Mouse (Mus musculus) retina, postnatal 1 day (tissue): ENCODE results near the gene Majin.
A peak's percentile ranks its signal among the peaks of the same experiment; 100 is the strongest.

ENCODE experiments used
- DNase-seq: peaks from one replicate; pipeline ENCODE4 v3.0.0-alpha.2; 2012

Majin gene

DNA sequence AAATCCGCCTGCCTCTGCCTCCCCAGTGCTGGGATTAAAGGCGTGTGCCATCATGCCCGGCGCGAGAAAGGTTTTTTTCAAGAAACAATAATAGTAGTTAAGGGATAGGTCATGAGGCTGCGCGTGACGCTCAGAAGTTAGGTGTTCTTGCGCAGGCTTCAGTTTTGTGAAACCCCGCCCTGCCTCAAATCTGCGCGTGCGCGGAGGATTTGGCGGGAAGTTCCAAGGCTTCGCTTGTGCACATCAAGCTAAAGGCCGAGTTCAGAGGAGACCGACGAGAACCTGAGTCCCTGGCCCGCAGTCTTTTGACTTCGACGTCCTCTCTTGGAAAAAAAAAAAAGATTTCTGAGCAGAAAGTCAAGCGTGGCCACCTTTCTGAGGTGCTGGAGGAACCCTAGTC lies at the start of gene Majin:
Gene Majin (plus strand): TSS at position 258 of the 400 bp plus-strand sequence.
- no peak for DNase-seq

DNA sequence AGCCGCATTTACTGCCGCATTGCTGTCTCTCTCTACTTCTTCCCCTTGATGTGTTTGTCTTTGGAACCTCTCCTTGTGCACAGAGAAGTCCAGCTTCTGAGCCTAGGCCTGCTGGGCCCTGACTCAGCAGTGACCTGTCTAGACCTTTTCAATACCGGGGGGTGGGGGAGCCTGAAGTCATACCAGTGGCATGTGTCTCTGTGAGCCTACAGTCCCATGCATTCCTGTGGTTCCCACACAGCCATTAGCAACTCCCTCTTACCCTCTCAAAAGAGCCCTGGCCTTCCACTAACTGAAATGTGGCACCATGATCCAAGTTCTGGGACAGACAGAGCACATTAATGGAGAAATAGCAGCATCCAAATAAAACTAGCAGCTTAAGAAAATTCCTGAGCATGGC lies 47.8 kb upstream of the Majin start:
- DNase-seq = no peak

DNA sequence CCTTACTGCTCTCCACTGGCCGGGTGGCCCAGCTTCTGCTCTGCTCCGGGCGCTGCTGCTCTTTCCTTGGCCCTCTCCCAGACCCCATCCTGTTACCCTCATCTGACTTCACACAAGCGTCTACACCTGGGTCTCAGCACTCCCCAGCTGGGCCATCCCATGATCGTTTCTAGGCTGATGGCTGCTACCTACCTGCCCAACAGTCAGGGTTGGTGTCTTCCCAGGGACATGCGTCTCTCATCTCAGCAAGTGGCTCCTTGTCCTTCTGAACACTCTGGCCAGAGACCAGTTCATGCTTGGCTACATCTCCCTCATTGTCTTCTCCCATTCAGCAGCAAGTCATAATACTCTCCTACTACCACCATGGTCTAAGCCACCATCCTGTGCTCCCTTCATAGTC lies 44.5 kb upstream of the Majin start:
- DNase-seq = no peak

DNA sequence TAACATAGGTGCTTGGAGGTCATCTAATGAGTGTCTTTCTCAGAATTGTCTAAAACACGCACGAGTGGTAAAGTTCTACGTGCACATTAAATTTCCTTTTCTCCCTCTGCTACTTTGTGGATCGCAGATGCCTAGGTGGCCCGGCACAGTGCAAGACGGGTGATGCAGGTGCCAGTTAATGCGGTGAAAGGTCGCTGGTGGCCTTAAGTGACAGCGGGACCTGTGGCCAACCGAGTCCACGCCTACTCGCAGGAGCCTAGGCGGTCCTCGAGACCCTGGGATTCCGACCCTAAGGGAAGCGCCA lies 43.9 kb upstream of the Majin start:
- DNase-seq = no peak

DNA sequence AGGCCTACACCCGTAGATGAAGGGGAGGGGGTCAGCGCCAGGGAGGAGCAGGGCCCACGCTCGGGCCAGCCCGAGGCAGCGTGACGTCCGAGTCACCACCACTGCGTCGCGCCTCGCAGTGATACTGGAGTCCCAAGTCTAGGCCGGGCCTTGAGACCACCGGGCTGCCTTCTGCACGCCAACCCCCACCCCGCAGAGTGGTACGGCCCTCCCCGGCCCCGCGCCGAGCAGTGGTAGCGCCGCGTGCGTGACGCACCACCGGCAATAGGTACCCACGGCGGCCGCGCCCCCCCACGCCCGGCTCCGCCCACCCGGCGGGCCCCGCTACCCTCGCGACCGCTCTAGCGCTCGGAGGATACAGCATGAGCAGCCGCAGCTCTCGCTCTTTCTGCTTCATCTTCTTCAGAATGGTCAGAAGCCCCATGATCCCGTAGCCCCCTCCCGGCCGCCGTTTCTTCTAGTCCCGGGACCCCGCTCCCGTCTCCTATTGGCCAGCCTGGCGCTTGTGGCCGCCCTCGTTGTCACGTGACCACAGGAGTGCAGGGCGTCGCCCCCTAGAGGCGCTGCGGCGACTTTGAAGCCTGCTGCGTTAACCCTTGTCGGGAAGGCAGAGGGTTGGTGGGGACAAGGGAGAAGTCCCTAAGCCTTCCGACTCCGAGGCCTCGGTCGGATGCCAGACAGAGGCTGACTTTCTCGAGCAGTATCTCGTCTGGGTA lies 43.4 kb upstream of the Majin start, which contains the start of gene Batf2:
Gene Batf2 (plus strand): TSS at position 306 of the 716 bp plus-strand sequence.
- peak; percentile 98 for DNase-seq

DNA sequence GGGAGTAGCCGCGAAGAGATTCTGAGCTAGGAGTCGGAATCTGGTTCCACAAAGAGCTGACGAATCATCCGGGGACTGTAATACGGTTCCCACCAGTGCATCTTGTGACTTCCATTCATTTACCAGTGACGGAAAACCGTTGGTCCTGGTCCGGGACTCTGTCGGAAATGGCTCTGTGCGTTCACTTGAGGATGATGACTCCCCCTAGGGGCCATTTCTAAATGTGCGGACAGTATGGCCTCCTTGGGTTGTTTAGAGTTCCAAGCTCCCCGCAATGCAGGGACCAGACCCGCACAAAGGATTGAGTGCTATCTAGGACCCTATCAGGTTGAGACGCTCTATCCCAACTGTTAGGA lies 42.8 kb upstream of the Majin start, which contains the start of gene Arl2:
Gene Arl2 (minus strand): TSS at position 155 of the 356 bp plus-strand sequence.
- peak; percentile 95 for DNase-seq

DNA sequence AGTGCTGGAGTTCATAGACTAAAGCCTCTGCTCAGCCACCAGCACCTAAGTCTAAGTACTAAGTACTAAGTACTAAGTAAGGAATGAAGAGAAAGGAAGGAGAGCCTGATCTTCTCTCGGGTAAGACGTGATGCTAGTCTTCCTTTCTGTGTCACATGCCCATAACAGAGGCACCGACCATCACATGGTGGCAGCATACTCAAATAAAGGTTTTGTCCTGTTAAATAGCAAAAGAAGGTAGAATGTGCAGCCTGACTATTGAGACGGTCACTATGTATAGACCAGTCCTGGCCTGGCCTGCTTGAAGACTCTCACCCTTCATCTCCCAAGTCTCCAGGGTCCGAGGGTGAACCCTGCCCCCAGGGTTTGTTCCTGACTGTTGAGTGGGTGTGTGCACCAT lies 39.3 kb upstream of the Majin start:
- DNase-seq = no peak

DNA sequence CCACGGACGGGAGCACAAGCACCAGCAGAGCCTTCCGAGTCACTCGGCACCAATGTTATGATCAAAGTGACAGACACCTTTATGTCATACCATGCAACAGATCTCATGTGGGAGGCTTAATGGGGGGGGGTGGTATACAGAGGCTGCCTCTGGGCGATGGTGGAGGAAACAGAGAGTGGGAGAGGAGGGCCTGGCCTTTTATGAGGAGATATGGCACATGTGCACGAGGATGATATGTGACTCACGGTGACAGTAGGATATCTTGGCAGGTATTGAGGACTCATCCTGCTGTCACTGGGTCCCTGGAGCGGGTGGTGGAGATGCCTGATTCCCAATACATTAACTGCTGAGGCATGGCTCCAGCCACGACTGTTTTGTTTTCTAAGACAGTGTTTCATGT lies 29.0 kb upstream of the Majin start:
- no peak for DNase-seq

DNA sequence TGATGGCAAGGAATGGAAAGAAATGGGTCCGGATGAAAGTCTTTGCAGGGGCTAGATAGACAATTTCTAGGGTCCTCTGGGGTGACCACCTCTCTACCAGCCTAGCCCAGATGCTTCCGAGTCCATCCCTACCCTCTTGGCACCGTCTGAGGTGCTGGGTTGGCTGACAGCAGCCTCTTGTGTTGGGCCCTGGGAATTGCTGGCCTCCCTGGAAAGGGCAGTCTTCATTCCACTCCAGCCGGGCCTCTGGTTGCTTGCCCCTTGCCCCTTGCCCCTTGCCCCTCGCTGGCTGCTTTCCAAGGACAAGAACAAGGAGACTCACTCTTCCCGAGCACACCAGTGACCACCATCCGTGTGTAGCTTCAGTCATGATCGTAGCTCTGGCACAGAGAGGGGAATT lies 27.8 kb upstream of the Majin start:
- no peak for DNase-seq

DNA sequence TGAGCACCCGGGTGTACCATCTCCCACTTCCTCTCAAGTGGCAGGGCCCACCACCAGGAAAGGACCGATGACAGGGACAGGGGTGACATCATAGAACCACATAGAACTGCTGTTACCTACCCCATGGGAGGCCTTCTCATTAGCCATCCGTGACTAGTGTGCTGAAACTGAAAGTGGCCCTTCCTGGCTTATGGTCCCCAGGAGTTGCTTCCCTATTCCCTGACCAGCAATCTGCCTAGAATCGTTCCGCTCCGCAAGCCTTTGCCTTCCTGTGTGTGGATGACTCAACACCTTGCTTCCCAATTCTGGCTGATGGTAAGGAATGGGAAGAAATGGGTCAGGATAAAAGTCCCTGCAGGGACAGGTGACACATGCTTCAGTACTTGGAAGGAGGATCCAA lies 27.0 kb upstream of the Majin start:
- no peak for DNase-seq

DNA sequence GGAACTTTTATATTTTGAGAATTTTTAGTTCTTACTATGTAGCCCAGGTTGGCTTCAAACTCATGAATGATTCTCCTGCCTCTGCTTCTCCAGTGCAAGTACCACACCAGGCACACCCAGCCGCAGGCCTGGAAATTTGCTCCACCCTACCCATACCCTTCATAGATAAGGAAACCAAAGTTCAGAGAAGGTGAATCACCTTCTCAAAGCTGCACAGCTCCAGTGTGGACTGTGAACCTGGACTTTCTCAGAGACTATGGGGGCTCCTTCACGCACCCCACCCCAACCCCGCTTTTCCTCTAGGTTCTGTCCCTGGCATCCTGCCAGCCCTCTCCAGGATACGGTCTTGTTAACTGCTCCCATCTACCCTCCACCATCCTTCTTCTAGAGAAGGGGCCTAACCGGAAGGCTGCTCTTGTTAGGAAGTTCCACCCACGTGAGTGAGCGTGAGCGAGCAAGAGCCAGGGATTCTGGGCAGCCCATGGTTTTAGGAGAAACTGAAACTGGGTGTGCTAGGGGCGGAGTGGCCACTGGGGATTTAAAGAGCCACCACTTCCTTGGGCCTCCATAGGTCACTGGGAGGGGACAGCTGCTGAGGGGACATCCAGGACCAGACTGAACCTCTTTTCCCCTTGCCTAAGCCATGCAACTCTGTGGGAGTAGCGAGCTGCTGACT lies 20.2 kb upstream of the Majin start:
- no peak for DNase-seq

DNA sequence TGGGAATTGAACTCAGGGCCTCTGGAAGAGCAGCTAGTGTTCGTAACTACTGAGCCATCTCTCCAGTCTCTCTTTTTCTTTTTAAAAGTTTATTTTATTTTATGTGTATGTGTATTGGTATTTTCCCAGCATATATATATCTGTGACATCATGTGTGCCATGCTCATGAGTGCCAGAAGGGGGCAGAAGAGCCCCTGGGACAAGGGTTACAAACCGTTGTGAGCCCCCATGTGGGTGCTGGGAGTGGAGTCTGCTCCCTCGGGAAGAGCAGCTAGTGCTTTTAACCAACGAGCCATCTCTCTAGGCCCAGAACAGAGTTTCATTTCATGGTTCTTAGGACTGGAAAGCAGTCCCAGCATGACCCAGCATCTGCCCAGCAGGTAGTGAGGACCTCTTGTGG lies 17.4 kb upstream of the Majin start:
- DNase-seq = no peak

DNA sequence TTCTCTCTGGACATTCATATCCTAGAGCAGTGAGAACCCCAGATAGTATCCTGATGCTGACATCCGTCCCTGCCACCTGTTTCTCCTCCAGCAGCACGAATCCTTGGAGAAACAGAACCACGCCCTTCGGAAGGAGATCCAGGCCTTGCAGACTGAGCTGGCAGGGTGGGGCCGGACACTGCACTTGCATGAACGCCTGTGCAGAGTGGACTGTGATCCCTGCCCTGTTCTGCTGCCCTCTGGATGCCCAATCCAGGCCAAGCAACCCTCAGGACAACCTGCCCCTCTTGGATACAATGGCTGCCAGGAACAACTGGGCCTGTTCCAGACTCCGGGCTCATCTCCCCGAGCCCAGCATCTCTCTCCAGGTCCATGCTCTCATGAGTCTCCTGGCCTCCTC lies 13.0 kb upstream of the Majin start:
- DNase-seq = no peak

DNA sequence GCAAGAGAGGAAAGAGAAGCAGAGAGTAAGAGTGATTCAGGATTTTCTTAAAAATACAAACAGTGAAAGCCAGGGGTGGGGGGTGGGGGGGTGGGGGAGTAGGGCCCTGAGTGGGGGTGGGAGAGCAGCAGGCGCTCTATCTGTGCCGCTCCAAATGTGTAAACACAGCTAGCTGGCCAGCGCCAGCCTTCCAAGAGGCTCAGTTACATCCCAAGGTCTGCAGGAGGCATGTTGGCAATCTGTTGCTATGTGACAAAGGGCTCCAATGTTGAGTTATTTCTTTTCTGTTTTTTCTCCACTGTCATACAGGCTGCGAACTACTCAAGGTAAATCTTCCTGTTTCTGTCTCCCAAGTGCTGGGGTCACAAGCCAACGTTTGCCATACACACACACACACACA lies 9.4 kb upstream of the Majin start:
- no peak for DNase-seq

DNA sequence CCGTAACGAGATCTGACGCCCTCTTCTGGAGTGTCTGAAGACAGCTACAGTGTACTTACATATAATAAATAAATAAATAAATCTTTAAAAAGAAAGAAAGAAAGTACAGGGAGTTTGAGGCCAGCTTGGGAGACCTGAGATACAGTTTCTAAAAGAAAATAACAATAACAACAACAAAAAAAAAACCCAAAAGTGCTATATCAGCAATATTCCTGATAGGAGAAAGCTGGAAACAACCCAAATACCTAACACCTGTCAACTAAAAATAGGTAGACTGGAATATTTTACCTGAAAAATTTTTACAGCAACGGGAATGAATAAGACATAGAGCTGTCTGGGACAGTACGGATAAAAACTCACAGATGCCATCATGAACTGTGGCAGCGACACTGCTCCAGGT lies 5.4 kb upstream of the Majin start:
- no peak for DNase-seq

DNA sequence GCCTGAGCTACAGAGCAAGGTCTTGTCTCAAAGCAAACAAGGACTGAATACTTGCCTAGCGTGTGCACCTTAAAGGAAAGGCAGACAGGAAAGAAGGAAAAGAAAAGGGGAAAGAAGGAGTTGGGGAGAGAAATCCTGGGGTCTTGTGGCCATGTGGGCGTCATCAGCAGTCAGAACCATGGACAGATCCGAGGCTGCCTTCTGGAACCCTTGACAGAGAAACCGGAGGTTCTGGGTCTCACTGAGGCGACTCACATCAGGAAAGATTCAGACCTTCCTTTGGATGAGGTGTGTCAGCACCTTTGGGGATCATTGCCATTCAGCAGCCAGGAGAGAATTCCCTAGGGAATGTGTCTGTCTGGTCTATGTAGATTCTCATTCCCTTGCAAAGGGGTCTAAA lies 2.6 kb upstream of the Majin start:
- DNase-seq = no peak

DNA sequence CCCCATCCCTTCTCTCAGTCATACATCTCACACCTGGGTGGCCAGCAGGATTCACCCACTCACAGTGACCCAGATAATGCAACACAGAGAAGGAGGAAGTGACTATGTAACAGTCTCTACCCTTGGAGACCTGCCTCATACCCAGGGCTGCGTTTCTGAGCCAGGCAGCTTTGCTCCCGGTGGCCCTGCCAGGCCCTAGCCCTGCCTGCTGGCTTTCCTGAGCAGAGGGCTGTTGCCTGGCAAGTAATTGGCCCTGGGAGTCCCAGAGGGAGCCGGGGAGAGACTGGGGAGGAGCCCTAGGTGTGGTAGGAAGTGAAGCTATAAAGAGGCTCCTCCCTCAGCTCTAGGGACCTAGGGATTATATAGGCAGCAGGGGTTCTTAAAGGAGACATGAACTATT lies 1.7 kb upstream of the Majin start:
- peak; percentile 53 for DNase-seq

DNA sequence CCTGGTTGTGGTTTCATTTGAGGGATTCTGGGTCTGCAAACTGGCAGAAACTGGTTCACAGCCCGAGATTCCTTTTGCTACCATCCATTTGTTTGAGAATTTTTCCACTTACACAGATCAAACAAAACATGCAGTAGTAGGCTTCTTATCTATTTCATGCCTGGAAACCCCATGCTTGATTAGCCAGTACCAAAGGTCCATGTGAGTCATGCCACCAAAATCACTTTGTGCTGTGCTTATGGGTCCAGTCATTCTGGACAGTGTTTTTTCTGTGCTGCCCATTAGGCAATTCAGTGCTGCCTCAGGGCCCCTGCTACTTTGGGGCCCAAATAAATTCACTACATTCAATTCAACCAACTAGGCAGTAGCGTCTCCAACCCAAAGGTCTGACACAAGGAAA lies 20.1 kb downstream of the Majin start:
- DNase-seq = no peak

DNA sequence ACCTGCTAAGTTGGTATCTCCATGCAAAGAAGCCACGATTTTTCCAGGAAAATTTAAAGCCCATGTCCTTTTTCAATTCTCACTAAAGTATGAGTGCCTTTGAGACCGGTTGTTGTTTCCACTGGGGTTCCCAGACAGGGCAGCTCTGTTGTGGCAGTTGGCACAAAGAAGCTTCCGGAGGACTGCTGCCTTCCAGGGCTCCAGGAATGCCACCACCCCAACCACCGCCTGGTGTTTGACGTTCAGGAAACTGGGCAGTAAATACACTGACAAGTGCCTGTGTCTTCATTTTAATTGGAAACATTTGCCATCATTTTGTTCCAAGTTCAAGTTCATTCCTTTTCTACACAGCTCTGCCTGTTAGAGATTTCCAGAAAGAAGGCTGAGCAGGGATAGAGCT lies 22.5 kb downstream of the Majin start:
- DNase-seq = no peak

DNA sequence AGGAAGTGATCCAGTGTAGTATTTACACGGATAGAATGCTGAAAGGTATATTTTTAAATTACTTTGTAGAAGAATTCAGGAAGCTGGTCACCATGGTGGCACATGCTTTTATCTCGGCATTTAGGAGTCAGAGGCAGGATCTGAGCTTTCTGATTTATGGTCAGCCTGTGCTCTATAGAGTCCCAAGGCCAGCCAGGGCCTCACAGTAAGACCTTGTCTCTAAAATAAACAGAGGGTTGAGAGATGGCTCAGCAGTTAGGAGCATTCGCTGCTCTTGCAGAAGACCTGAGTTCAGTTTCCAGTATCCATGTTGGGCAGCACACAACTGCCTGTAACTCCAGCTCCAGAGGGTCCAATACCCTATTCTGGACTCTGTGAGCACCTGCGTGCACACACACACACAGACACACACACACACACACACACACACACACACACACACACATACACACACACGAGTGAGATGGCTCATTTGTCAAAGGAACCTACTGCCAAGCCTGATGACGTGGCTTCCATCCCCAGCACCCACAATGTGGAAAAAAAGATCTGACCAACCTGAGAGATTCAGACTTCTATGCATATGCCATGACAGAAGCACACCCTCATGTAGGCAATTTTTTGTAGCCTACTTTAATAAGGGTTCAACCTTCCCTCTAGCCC lies 32.0 kb downstream of the Majin start:
- DNase-seq = no peak

DNA sequence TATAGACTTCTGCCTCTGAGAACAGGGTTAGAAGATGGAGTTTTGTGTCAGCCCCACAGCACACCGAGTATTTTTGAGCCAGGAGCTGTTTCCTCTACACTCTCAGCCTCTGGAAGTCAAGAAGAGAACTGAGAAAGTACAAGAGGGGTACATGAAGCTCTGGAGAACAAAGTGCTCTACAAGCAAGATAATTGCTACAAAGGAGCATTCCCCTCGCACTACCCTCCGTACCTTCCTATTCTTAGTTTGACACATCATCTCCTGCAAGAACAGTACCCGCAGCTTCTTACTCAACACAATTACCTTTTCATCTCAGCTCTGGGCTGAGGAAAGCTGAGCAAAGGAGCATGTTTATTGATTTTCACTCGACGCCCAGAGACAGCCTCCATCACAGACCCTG lies 34.4 kb downstream of the Majin start:
- DNase-seq = no peak

DNA sequence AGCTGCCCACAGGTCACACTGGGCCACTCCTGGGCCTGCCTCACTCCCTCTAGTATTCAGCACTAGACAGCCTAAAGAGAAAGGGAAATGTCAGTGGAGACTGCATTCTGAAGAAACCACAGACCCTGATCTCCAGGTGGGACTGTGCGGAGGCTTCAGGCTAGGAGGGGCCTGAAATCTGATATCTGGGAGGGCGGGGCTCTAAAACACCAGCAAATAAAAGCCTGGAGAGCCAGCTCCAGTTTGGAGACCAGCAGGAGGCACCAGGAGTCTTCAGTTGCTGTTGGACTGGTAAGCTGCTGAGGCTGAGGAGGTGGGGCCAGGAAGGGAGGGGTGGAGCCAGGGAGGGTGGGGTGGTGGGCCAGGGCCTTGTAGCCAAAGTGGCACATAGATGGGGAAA lies 41.9 kb downstream of the Majin start, which contains the start of gene Gpha2:
Gene Gpha2 (plus strand): TSS at position 246 of the 400 bp plus-strand sequence.
- no peak for DNase-seq

DNA sequence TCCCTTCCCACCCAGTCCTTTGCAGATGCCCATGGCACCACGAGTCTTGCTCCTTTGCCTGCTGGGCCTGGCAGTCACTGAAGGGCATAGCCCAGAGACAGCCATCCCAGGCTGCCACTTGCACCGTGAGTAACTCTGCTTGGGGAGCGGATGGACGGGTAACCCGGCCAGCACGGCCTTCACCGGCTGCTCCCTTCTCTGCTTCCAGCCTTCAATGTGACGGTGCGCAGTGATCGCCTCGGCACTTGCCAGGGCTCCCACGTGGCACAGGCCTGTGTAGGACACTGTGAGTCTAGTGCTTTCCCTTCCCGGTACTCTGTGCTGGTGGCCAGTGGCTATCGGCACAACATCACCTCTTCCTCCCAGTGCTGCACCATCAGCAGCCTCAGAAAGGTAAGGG lies 42.6 kb downstream of the Majin start:
- no peak for DNase-seq

DNA sequence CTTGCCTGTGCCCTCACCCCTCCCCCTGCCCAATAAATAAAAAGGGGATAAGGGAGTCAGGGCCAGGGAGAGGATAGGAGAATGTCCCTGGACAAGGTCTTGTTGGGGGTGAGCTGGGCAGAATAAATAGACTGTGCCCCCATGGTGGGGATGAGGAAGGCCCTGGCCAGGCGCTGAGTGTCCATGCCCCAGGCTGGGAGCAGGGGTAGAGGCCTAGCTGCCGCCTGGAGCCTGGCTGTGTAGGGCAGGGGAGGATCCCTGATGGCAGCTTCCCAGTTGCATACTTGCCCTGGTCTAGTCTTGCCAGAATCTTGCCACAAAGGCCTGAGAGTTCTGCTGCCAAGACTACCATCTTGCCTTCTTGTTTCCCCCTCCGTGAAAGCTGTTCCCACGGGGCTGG lies 43.7 kb downstream of the Majin start:
- DNase-seq = no peak
